ENCODE assay signal across 22 mouse cellular contexts in the genomic region with DNA sequence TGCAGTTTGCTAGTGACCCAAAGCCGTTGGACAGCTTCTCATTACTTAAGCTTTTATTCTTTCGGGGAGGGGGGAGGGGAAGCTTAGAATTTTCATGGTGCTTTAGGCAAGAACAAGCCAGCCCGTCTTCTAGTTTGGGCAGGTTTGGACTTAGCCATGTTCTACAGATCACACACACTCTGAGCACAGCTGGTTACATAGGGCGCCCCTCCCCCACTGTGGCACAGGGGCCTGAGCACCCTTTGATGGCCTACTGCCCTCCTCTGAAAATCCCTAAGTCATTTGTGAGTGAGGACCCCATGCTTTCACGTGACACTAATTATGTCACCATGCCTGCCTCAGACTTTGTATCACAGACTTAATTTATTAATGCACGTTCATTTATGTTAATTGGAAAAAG. TPM values are rescaled to one million over a fixed set of nuclear protein-coding genes. Genes with fewer than 3 reads are reported as not detected.
DNase-seq lines count a peak whose midpoint lies in the region; ATAC-seq lines count a peak whose summit lies in the region.
"Had no signal": no experiment of that assay in that cellular context is flagged by ENCODE, and none has a peak within 500 bp of the region (broad histone marks: within the 10 kb centered on the region; RNA-seq: fewer than 3 reads in every experiment).

No protein-coding gene starts in this region.

- intact Hi-C loops in gastrocnemius, postnatal 36 days (cut with DNase I), result no loop called here

- peaks cover 10% of the 10 kb centered on the region for H3K27me3 ChIP-seq in kidney, embryonic 16.5 days (ENCODE audit: insufficient read depth, low read length)

- no peak overlapping the region for H3K4me2 ChIP-seq in kidney, embryonic 16.5 days (replicated peaks; ENCODE audit: low read depth, low read length)
- H3K4me2 ChIP-seq: forebrain, embryonic 12.5 days; heart, embryonic 11.5 days; heart, embryonic 15.5 days; hindbrain, embryonic 13.5 days had no signal

- no peak for ATAC-seq in kidney, embryonic 16.5 days (ENCODE audit: low FRiP score, low TSS enrichment)
- ATAC-seq: forebrain, embryonic 16.5 days; hindbrain, postnatal 0 days had no signal

- peak; percentile 73 for DNase-seq in heart, adult 11 months
- DNase-seq in heart, adult 18-20 months, result no peak
- DNase-seq in kidney, postnatal 14 days, result peak; percentile 6
- DNase-seq in urinary bladder, postnatal 14 days (ENCODE audit: low spot score), result peak; percentile 15
- DNase-seq in urinary bladder, postnatal 10 days (ENCODE audit: low spot score), result no peak
- peak; percentile 47 for DNase-seq in retina, postnatal 1 day
- no peak for DNase-seq in gastrocnemius, postnatal 36 days
- DNase-seq: adrenal gland, adult 8-10 months; adrenal gland, postnatal 36 days; cerebellum, adult 2 months; cerebellum, postnatal 10 days; gastrocnemius, postnatal 14 days; heart, adult 2 months; heart, postnatal 14 days had no signal

- H3K9me3 ChIP-seq in kidney, embryonic 16.5 days (ENCODE audit: low read length), result no peaks in the 10 kb centered on the region
- H3K9me3 ChIP-seq: forebrain, embryonic 12.5 days; heart, embryonic 15.5 days; hindbrain, embryonic 13.5 days had no signal

- no peak overlapping the region for H3K4me3 ChIP-seq in kidney, embryonic 16.5 days (ENCODE audit: low read length)
- H3K4me3 ChIP-seq: forebrain, embryonic 12.5 days; heart, adult 2 months; heart, embryonic 15.5 days; hindbrain, embryonic 13.5 days had no signal

- no peaks in the 10 kb centered on the region for H3K36me3 ChIP-seq in kidney, embryonic 16.5 days (ENCODE audit: insufficient read depth, low read length)
- H3K36me3 ChIP-seq: forebrain, embryonic 12.5 days; heart, embryonic 15.5 days; hindbrain, embryonic 13.5 days had no signal

- no peaks in the 10 kb centered on the region for H3K4me1 ChIP-seq in kidney, embryonic 16.5 days (ENCODE audit: insufficient read depth, low read length)
- H3K4me1 ChIP-seq: forebrain, embryonic 12.5 days; heart, embryonic 15.5 days had no signal

- 56% methylated on average over 6 of the region's 6 CpGs for WGBS in kidney, embryonic 16.5 days

- no peak overlapping the region for H3K9ac ChIP-seq in kidney, embryonic 16.5 days (replicated peaks; ENCODE audit: low read length)
- H3K9ac ChIP-seq: forebrain, embryonic 12.5 days; heart, embryonic 15.5 days; hindbrain, embryonic 13.5 days had no signal

- no peak overlapping the region for H3K27ac ChIP-seq in kidney, embryonic 16.5 days (ENCODE audit: low read length)
- H3K27ac ChIP-seq: forebrain, embryonic 12.5 days; heart, adult 2 months; heart, embryonic 15.5 days; hindbrain, embryonic 13.5 days; hindbrain, postnatal 0 days had no signal

RNA-seq across cellular contexts. Expression of a gene that starts 35.6 kb away (rescaled TPM):
- total RNA-seq in heart, adult 18-20 months (2021), result not detected
- 0.61 TPM in 1 of 2 replicates, not detected in the other for polyA plus RNA-seq in kidney, embryonic 16.5 days (2015; fragmentation: Nextera tagmentation; extraction: Ambion mirVana)
- total RNA-seq in gastrocnemius, postnatal 36 days (2021), result not detected
- total RNA-seq: adrenal gland, adult 8-10 months; adrenal gland, postnatal 36 days; hematopoietic stem cell, adult 5-6 weeks had no signal

Comparison
In these comparisons a context has a peak if more than half of its experiments do, and no peak if none do; other contexts are left out.
1. DNase-seq: peak in heart, adult 11 months (single experiment), kidney, postnatal 14 days (single experiment), urinary bladder, postnatal 14 days (single experiment) and retina, postnatal 1 day (single experiment); none in heart, adult 18-20 months (0 of 2), urinary bladder, postnatal 10 days (single experiment) and gastrocnemius, postnatal 36 days (0 of 2).